In genomic region chr1:170142256-170142871, GRCm38 (mm10) we compare ENCODE assay signal across 18 mouse cellular contexts. TPM values are rescaled to one million over a fixed set of nuclear protein-coding genes. Genes with fewer than 3 reads are reported as not detected.
DNase-seq lines count a peak whose midpoint lies in the region.
"Had no signal": no experiment of that assay in that cellular context is flagged by ENCODE, and none has a peak within 500 bp of the region (broad histone marks: within the 10 kb centered on the region; RNA-seq: fewer than 3 reads in every experiment).

No protein-coding gene starts in this region.

- peak; percentile 53 for DNase-seq in heart, adult 11 months
- no peak for DNase-seq in heart, adult 18-20 months
- DNase-seq in kidney, adult 18-20 months, result peak; percentile 38
- no peak for DNase-seq in kidney, postnatal 4 days
- peak; percentile 75 for DNase-seq in kidney, adult 9 months
- DNase-seq in kidney, postnatal 14 days, result no peak
- peak; percentile 15 for DNase-seq in testis, postnatal 10 days (ENCODE audit: low spot score)
- DNase-seq in testis, postnatal 14 days (ENCODE audit: low spot score), result no peak
- DNase-seq: adrenal gland, postnatal 10 days; adrenal gland, postnatal 36 days; cerebellum, adult 18-20 months; cerebellum, adult 9-10 months; cerebellum, postnatal 14 days; forebrain, postnatal 0 days; gastrocnemius, adult 2 months; gastrocnemius, postnatal 14 days; heart, adult 2 months; heart, postnatal 36 days had no signal

RNA-seq across cellular contexts. Expression of gene Ddr2, which starts 31.8 kb away (rescaled TPM):
- 10 to 100 TPM; 20.8 to 22.1 TPM for total RNA-seq in heart, adult 18-20 months (2021)

RNA-seq across cellular contexts. Expression of gene Uap1, which starts 32.4 kb away (rescaled TPM):
- total RNA-seq in heart, adult 18-20 months (2021), result 10 to 100 TPM; 45.5 to 50.7 TPM

Comparison
In these comparisons a context has a peak if more than half of its experiments do, and no peak if none do; other contexts are left out.
1. DNase-seq: peak in heart, adult 11 months (single experiment), kidney, adult 18-20 months (single experiment), kidney, adult 9 months (single experiment) and testis, postnatal 10 days (single experiment); none in heart, adult 18-20 months (0 of 2), kidney, postnatal 4 days (0 of 2), kidney, postnatal 14 days (single experiment) and testis, postnatal 14 days (single experiment).